Mouse (Mus musculus) lung, adult 2 months (tissue): ENCODE measurements around the gene Slc25a13.

ENCODE experiments used
- CTCF ChIP-seq: fragments of 200-500 bp; IDR thresholded peaks from 2 replicates; pipeline ENCODE4 v1.5.1; 2011; ENCODE audit warnings: mild to moderate bottlenecking, low read length, control low read depth; ENCODE audit not compliant: insufficient read depth
- POLR2A ChIP-seq: fragments of 200-500 bp; IDR thresholded peaks from 2 replicates; pipeline ENCODE4 v1.6.1; 2011; ENCODE audit warnings: low read depth, mild to moderate bottlenecking, control low read depth, low read length, borderline replicate concordance; ENCODE audit errors: extremely low read depth

DNA sequence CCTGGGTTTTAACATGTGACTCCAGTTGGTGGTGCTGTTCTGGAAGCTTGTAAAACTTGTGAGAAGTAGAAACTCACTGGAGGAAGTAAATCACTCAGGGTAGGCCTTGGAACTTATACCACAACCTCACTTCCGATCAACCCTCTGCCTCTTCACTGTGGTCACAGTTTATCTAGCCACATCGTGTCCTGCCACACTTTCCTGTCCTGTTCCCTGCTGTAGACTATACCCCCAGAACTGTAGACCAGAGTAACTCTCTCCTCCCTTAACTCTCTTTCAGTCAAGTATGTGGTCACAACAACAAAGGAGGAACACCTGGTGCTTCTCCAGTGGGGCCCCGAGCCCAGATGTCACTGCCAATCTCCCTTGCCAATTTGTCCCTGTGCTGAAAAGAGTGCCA is 67.6 kb downstream of the Slc25a13 start:
- no peak for TF ChIP-seq CTCF
- TF ChIP-seq POLR2A = no peak
